Mouse (Mus musculus) gastrocnemius, postnatal 14 days (tissue): ENCODE results near the gene P3h2. TPM values are rescaled to one million over a fixed set of nuclear protein-coding genes. Genes with fewer than 3 reads are reported as not detected.

Source experiments
- DNase-seq: peaks from one replicate; pipeline ENCODE4 v3.0.0; 2021; ENCODE audit warnings: mixed read lengths
- intact Hi-C: fragments of 180-260 bp; cut with DNase I; formaldehyde crosslinking; loops from one replicate; pipeline ENCODE4 v1.15.1; 2025; ENCODE audit warnings: low total_unique reads
- total RNA-seq, 2 experiments: library from RNA; stranded (reverse); gene quantifications; 2 replicates each; pipeline ENCODE4 v1.2.3; 2021

P3h2 gene
- total RNA-seq, 2 experiments from 2014 or later = 6.1 to 6.6 TPM

- no peak for DNase-seq
- intact Hi-C loops = no loop called here
Measured at GRCm38 (mm10) chr16:25948067-25948466, 157.5 kb downstream of the P3h2 start.

DNA sequence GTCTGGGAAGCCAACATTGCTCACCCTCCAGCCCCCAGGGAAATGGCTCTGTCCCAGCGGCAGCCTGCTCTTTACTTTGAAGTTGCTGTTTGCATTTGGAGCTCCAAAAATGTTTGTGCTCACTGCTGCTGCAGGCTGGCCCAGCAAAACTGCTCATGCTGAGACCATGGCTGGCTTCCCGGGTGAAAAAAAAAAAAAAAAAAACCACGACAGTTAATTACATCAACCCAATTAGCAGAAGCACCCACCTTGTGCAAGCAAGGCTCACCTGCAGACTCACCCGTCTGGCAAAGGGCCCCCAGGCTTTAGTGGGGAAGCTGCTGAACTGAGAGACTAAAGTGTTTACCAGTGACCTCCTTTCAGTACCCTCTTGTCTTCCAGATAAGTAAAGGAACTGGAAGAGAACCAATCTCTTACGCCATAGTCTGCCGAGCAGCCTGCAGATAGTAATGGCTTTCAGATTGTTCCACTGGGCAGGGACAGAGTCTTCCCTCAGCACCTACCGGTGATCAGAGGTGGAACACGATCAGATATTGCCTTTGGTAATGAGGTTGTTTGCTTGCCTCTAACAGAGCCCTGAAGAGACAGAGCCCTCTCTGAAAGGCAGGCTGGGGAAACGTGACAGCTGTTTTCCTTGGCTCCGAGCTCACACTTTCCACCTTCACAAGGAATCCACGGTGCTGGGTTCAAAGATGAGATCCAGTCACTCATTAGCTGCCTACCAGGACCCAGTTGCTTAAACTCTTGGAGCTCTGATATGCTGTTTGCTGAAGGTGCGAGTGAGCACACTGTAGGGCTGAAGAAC lies 160.2 kb downstream of the P3h2 start:
- intact Hi-C loops = no loop called here

DNA sequence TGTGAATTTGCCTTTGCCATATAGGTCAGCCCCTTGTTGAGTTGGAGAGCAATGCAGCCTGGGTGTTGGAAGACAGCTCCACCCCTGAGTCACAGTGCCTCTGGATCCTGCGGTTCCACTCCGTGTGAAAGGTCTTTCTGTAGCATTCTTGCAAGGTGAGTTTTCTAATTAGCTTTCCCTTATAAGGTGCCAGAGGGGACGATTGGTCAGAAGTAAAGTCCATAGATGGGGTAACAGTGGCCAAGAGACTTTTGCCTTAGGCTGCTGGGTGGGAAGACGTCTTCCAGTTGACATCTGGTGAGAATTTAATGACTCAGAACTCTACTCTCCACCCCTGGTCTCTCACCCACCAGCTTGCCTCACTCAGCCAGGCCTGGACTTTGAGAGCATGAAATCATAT lies 163.3 kb downstream of the P3h2 start:
- DNase-seq = no peak
- intact Hi-C loops = no loop called here

More for the DNA sequence above, 160.2 kb downstream of the P3h2 start:
- DNase-seq = no peak

DNA sequence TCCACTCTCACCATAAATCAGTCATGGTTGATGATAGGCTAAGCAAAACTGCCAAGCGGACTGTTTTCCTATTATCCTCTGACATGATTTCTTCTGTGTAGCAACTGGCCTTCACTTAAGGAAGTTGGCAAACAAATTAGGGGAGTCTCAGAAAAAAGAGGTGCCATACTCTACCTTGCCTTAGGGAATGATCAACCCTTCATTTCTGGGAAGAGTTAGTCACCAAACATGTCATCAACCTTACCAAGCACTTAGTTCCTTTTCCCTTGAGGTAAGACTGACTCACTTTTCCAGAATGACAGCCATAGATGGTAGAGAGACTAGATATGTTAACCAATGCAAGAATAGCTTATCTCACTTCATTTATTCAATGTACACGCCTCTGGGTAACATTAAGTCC lies 171.4 kb downstream of the P3h2 start:
- intact Hi-C loops = no loop called here
- no peak for DNase-seq

DNA sequence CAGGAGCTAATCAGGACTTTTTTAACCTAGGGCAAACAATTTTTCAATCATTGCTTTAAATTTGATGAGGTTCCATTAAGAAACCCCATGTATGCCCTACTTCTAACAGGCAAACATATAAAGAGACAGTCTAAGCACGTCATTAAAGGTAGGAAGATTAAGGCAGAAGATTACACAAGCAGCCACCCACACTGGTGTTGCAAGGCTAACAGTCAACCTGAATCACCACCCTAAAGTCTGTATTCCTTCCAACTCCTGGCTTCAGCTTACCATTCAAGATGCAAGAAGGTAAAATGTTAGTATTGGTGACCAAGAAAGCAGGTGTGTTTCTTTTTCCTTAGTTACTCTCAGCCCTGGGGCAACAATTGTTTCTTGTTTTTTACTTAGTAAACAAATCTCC lies 193.4 kb downstream of the P3h2 start:
- intact Hi-C loops = no loop called here
- DNase-seq = no peak
